Mouse (Mus musculus): ENCODE results near the gene Gse1. TPM values are rescaled to one million over a fixed set of nuclear protein-coding genes. Genes with fewer than 3 reads are reported as not detected.

Gse1 gene
- polyA plus RNA-seq, 1 experiment from 2014 or later: 23.9 TPM

DNA sequence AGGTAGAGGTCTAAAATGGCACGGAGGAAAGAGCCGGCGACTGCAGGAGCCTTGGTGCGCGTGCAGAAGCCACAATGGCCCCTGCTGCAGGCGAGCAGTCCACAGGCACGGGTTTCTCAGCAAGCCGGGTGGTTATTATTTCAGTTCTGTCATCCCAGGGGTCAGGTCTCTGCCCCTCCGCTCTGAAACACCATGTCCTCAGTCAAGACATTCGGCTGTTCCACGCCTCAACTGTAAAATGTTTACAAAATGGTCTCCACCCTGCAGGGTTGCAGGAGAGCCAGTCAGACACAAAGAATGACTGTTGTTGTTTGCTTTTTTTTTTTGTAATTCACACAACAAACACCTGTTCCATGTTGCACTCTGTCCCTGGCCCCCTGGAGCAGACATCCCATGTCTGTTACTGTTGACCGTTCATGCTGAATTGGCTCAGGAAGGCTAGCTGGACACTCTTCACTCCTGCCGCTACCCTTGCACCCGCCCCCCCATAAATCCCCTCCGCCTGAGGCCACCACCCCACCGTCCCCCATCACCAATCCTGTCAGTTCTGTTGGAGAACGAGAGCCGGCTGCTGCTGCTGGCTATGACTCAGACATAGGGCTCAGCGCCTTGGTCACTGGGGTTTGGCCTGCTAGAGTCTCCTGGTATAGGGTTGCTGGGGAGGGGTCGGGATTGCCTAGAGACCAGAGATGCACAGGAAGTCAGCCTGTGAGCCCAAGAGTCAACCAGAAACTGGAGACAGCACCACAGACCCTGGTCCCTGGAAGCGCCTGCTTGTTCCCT, 33.3 kb downstream of the Gse1 start:
- Histone ChIP-seq H3K9ac (no peak overlapping the region), H3K27me3 (ENCODE audit: control insufficient read depth, insufficient read depth, low read length) (no peaks in the 10 kb centered on the region), H3K36me3 (replicated peaks; ENCODE audit: control insufficient read depth, insufficient read depth) (no peaks in the 10 kb centered on the region), H3K4me3 (replicated peaks; ENCODE audit: low read length) (no peak overlapping the region), H3K9me3 (ENCODE audit: control insufficient read depth, low read length) (no peaks in the 10 kb centered on the region), H3K4me2 (replicated peaks) (0 out of 2 replicates have a peak overlapping the region, but pooled peaks have one; percentile 1), H3K27ac (no peak overlapping the region), H3K4me1 (replicated peaks; ENCODE audit: control insufficient read depth, insufficient read depth, low read length) (peaks cover 40% of the 10 kb centered on the region)
- DNase-seq (ENCODE audit: low spot score): no peak
- 28% methylated on average over 21 of the region's 21 CpGs for WGBS
- no peak for ATAC-seq (ENCODE audit: low FRiP score)

DNA sequence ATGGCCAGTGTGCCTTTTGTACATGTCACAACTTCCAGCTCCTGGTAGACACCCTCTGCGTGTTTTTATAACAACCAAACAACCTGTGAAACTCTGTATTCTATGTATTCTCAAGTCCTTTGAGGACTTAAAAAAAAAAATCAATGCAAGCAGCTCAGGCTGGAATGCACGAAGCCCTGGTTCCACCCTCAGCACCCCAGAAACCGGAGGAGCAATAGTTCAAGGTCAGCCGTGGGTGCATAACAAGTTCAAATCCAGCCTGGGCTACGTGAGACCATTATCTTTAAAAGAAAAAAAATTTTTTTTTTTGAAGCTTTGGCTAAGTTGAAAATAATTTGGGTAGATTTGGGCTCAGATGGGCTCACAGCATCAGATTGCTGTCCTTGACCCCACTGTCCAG, 35.6 kb downstream of the Gse1 start:
- no peak for ATAC-seq (ENCODE audit: low FRiP score)
- no peaks in the 10 kb centered on the region for H3K9me3 ChIP-seq (ENCODE audit: control insufficient read depth, low read length)
- H3K36me3 ChIP-seq (replicated peaks; ENCODE audit: control insufficient read depth, insufficient read depth): no peaks in the 10 kb centered on the region
- no peak overlapping the region for H3K9ac ChIP-seq
- no peak overlapping the region for H3K27ac ChIP-seq
- peaks cover 50% of the 10 kb centered on the region for H3K4me1 ChIP-seq (replicated peaks; ENCODE audit: control insufficient read depth, insufficient read depth, low read length)
- no peak overlapping the region for H3K4me2 ChIP-seq (replicated peaks)
- 90% methylated on average over 5 of the region's 5 CpGs for WGBS
- no peak overlapping the region for H3K4me3 ChIP-seq (replicated peaks; ENCODE audit: low read length)
- DNase-seq (ENCODE audit: low spot score): no peak
- H3K27me3 ChIP-seq (ENCODE audit: control insufficient read depth, insufficient read depth, low read length): no peaks in the 10 kb centered on the region

DNA sequence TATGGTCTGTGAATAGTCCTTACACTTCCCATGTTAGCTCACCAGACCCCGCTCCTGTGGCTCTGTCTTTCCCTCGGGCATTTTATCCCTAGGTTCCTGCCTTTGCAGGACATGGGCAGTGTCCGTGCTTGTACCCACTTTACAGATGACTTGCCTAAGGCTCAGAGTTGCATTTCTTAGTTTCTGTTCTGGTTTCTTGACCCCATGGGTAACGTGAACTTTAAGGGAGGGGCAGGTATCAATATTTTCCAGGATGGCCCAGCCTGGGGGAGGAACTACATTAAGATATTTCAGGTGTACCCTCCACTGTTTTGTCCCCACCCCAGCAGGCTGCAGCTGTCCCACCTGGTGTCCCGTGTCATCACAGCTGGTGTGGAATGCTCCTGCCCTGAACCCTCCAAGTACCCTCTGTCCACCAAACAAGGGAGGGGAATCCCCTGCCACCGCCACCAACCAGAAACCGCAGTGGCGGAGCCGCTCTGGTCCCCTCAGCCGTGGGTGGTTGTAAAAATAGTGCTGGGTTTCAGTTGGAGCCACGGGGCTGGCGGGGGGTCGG, 36.2 kb downstream of the Gse1 start:
- DNase-seq (ENCODE audit: low spot score) (no peak), ATAC-seq (ENCODE audit: low FRiP score) (no peak; the same call in 1 of the 2 replicates)
- Histone ChIP-seq H3K9ac (no peak overlapping the region; the same call in 1 of the 2 replicates), H3K27me3 (ENCODE audit: control insufficient read depth, insufficient read depth, low read length) (no peaks in the 10 kb centered on the region), H3K9me3 (ENCODE audit: control insufficient read depth, low read length) (no peaks in the 10 kb centered on the region), H3K4me3 (replicated peaks; ENCODE audit: low read length) (no peak overlapping the region), H3K4me1 (replicated peaks; ENCODE audit: control insufficient read depth, insufficient read depth, low read length) (peaks cover 55% of the 10 kb centered on the region), H3K27ac (peak overlapping the region; percentile 60), H3K36me3 (replicated peaks; ENCODE audit: control insufficient read depth, insufficient read depth) (no peaks in the 10 kb centered on the region), H3K4me2 (replicated peaks) (peak overlapping the region; percentile 23)
- 35% methylated on average over 13 of the region's 13 CpGs for WGBS

DNA sequence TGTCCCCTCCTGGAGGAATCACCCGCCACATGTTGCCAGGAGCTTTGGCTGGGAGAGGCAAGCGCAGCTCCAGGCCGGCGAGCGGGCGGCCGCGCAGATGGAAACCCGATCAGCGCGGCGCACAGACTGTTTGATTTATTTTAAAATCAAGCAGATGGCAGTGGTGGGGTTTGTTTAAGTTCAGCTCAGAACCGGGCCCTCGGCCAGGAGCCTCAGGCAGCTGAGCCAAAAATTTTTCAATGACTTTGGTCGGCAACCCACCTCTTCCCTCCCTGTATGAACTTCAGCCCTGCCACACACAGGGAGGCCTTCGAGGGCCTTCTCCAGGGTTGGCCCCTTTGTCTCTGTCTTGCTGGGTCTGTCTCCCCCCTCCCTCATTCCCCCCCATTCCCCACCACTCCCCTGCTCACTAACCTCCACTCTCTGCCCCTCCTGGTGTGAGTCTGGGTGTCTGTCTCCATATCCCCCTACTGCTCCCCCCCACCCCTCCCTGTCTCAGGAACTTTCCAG, 36.7 kb downstream of the Gse1 start:
- Histone ChIP-seq H3K4me1 (replicated peaks; ENCODE audit: control insufficient read depth, insufficient read depth, low read length) (peaks cover 57% of the 10 kb centered on the region), H3K27me3 (ENCODE audit: control insufficient read depth, insufficient read depth, low read length) (no peaks in the 10 kb centered on the region), H3K9ac (no peak overlapping the region), H3K9me3 (ENCODE audit: control insufficient read depth, low read length) (no peaks in the 10 kb centered on the region), H3K36me3 (replicated peaks; ENCODE audit: control insufficient read depth, insufficient read depth) (no peaks in the 10 kb centered on the region), H3K27ac (peak overlapping the region; percentile 60), H3K4me2 (replicated peaks) (peak overlapping the region; percentile 23), H3K4me3 (replicated peaks; ENCODE audit: low read length) (no peak overlapping the region)
- peak; percentile 76 for DNase-seq (ENCODE audit: low spot score)
- 2% methylated on average over 16 of the region's 16 CpGs for WGBS
- peak; percentile 77 for ATAC-seq (ENCODE audit: low FRiP score)

DNA sequence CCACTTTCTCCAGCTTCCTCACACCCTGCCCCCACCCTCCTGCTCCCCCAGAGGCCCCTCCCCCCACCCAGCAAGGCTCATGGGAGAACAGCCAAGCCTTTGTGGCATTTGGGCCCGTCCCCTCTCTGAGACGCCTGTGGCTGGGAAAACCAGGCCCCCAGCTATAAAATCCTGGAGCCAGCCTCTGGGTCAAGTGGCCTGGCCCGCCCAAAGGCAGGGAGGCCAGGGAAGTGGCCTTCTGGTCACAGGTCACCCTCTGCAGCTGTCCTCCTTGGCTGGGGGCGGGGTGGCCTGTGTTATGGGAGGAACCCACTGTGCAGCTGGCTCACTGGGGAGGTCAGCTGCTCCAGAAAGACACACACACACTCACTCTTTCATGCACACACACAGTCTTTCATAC, 37.2 kb downstream of the Gse1 start:
- Histone ChIP-seq H3K27ac (peak overlapping the region; percentile 60), H3K4me1 (replicated peaks; ENCODE audit: control insufficient read depth, insufficient read depth, low read length) (peaks cover 57% of the 10 kb centered on the region), H3K36me3 (replicated peaks; ENCODE audit: control insufficient read depth, insufficient read depth) (no peaks in the 10 kb centered on the region), H3K27me3 (ENCODE audit: control insufficient read depth, insufficient read depth, low read length) (no peaks in the 10 kb centered on the region), H3K9ac (no peak overlapping the region), H3K4me2 (replicated peaks) (no peak overlapping the region), H3K9me3 (ENCODE audit: control insufficient read depth, low read length) (no peaks in the 10 kb centered on the region), H3K4me3 (replicated peaks; ENCODE audit: low read length) (no peak overlapping the region)
- 15% methylated on average over 4 of the region's 4 CpGs for WGBS
- no peak for DNase-seq (ENCODE audit: low spot score)
- peak; percentile 28; the same call in 1 of the 2 replicates for ATAC-seq (ENCODE audit: low FRiP score)

DNA sequence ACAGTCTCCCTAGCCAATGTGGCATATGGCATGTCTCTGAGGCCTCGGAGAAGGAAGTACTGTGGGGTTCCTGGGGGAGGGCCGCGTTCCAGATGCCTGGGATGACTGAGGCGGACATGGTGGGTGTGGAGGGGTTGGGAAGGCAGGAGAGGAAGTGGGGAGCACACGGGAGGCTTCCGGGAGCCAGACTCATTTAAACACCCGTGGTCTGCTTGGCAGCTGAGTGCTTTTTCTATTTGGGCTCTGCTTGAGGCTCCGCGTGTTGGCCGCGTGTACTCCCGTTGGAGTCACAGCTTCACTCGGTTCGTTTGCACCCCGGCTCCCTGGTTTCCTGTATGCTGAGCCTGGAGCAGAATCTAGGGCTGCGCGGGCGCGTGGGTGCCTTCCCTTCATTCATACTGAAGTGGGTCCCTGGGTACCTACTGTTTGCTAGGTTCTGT, 40.3 kb downstream of the Gse1 start:
- 0 out of 2 replicates have a peak overlapping the region, but pooled peaks have one; percentile 11 for H3K27ac ChIP-seq
- H3K27me3 ChIP-seq (ENCODE audit: control insufficient read depth, insufficient read depth, low read length): no peaks in the 10 kb centered on the region
- H3K36me3 ChIP-seq (replicated peaks; ENCODE audit: control insufficient read depth, insufficient read depth): no peaks in the 10 kb centered on the region
- H3K4me2 ChIP-seq (replicated peaks): no peak overlapping the region
- no peak for ATAC-seq (ENCODE audit: low FRiP score)
- H3K9me3 ChIP-seq (ENCODE audit: control insufficient read depth, low read length): no peaks in the 10 kb centered on the region
- no peak overlapping the region for H3K4me3 ChIP-seq (replicated peaks; ENCODE audit: low read length)
- peaks cover 48% of the 10 kb centered on the region for H3K4me1 ChIP-seq (replicated peaks; ENCODE audit: control insufficient read depth, insufficient read depth, low read length)
- no peak overlapping the region for H3K9ac ChIP-seq
- 59% methylated on average over 19 of the region's 19 CpGs for WGBS
- no peak for DNase-seq (ENCODE audit: low spot score)

DNA sequence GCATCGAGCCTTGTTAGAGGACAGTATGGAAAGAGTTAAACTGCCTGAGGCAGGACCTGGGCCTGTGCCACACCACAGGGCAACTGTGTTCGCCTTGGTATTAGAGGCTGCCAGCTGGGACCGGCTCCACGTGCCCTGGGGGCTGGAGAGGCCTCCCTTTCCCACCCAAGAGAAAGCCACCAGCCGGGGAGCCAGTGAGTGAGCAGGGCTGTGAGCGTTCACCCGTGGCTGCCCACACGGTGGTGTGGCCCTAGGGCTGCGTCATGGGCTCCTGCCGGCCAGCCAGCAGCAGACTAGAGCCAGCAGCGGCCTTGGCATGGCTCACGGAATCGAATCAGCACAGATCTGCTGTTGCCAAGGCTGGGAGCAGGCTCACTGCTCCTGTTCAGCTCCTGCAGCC, 42.2 kb downstream of the Gse1 start:
- ATAC-seq (ENCODE audit: low FRiP score): peak; percentile 67
- no peak overlapping the region for H3K4me3 ChIP-seq (replicated peaks; ENCODE audit: low read length)
- 46% methylated on average over 13 of the region's 13 CpGs for whole genome bisulfite sequencing
- H3K27me3 ChIP-seq (ENCODE audit: control insufficient read depth, insufficient read depth, low read length): no peaks in the 10 kb centered on the region
- H3K27ac ChIP-seq: no peak overlapping the region
- H3K9ac ChIP-seq: no peak overlapping the region
- peaks cover 39% of the 10 kb centered on the region for H3K4me1 ChIP-seq (replicated peaks; ENCODE audit: control insufficient read depth, insufficient read depth, low read length)
- H3K4me2 ChIP-seq (replicated peaks): no peak overlapping the region
- H3K9me3 ChIP-seq (ENCODE audit: control insufficient read depth, low read length): no peaks in the 10 kb centered on the region
- DNase-seq (ENCODE audit: low spot score): no peak
- no peaks in the 10 kb centered on the region for H3K36me3 ChIP-seq (replicated peaks; ENCODE audit: control insufficient read depth, insufficient read depth)

DNA sequence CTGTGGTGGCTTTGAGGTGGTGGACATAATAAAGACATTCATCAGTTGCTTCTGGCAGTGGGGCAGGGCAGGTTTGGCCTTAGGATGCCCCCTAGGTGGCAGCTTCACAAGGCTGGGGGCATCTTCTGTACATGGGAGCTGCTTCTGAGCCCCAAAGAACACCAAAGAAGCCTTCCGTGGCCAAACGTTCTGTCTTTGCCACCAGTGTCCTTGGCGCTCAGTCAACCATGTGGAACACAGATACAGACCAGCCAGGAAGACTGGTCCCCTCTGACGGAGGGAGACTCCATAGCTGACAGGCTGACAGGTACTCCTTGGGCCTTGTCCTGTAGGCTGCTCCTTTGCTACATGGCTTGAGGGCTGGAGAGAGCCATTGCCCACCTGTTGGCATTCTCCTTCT, 45.2 kb downstream of the Gse1 start:
- Histone ChIP-seq H3K4me1 (replicated peaks; ENCODE audit: control insufficient read depth, insufficient read depth, low read length) (peaks cover 36% of the 10 kb centered on the region), H3K27ac (no peak overlapping the region), H3K27me3 (ENCODE audit: control insufficient read depth, insufficient read depth, low read length) (no peaks in the 10 kb centered on the region), H3K9ac (no peak overlapping the region), H3K9me3 (ENCODE audit: control insufficient read depth, low read length) (no peaks in the 10 kb centered on the region), H3K4me2 (replicated peaks) (no peak overlapping the region), H3K4me3 (replicated peaks; ENCODE audit: low read length) (no peak overlapping the region), H3K36me3 (replicated peaks; ENCODE audit: control insufficient read depth, insufficient read depth) (no peaks in the 10 kb centered on the region)
- DNase-seq (ENCODE audit: low spot score) (no peak), ATAC-seq (ENCODE audit: low FRiP score) (no peak)
- 88% methylated on average over 4 of the region's 4 CpGs for WGBS

DNA sequence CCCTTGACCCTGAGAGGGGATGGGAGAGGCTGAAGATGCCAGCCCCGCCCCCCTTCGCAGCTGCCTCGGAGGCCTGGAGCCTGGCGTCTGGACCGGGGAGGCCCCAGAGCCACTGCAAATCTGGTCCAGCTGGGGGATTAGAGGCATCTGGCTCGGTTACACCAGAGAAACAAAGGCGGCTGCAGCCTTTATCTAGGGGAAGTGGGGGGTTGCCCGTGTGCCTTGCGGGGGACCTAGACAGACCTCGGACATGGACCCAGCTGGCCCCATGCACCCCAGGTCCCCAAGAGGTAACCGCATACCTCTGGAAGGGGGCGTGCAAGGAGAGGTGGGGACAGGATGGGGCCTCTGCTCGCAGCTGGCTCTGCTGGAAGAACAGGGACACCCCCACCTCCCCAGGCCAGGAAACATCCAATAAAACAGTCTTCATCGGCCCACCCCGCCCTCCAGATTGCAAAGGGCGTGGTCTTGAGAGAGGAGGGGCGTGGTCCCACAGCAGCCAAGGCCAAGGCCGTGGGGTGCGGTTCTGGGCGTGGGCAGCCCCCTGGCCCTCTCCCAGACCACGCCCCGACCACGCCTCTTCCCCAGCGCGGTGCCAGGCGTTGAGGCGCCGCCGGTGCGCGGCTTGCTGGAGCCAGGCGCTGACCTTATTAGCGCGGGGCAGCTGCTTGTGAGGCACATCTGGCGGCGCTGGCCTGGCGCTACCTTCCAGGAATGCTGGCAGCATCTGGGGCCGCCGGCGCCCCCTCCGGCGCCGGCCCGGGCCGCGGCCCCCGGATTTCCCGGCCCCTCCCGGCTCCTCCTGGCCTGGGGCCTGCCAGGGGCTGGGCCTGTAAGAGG, 48.0 kb downstream of the Gse1 start:
- H3K9ac ChIP-seq: peak overlapping the region; percentile 50
- under 1% methylated on average over 47 of the region's 49 CpGs for WGBS
- H3K27me3 ChIP-seq (ENCODE audit: control insufficient read depth, insufficient read depth, low read length): no peaks in the 10 kb centered on the region
- H3K9me3 ChIP-seq (ENCODE audit: control insufficient read depth, low read length): no peaks in the 10 kb centered on the region
- H3K4me1 ChIP-seq (replicated peaks; ENCODE audit: control insufficient read depth, insufficient read depth, low read length): peaks cover 22% of the 10 kb centered on the region
- peak; percentile 61 for ATAC-seq (ENCODE audit: low FRiP score)
- H3K4me2 ChIP-seq (replicated peaks): peak overlapping the region; percentile 62
- peak; percentile 71 for DNase-seq (ENCODE audit: low spot score)
- no peaks in the 10 kb centered on the region for H3K36me3 ChIP-seq (replicated peaks; ENCODE audit: control insufficient read depth, insufficient read depth)
- H3K4me3 ChIP-seq (replicated peaks; ENCODE audit: low read length): peak overlapping the region; percentile 20
- H3K27ac ChIP-seq: peak overlapping the region; percentile 51
